Mouse (Mus musculus) thymus, adult 2 months (tissue): ENCODE data around the gene Bloc1s1.

Source experiments
- CTCF ChIP-seq: fragments of 200-500 bp; IDR thresholded peaks from 2 replicates; pipeline ENCODE4 v1.5.1; 2012; ENCODE audit warnings: mild to moderate bottlenecking, control low read depth, low read length, moderate library complexity, borderline replicate concordance; ENCODE audit not compliant: control insufficient read depth, poor library complexity, insufficient read depth; ENCODE audit errors: extremely low read depth
- POLR2A ChIP-seq: fragments of 200-500 bp; IDR thresholded peaks from 2 replicates; pipeline ENCODE4 v1.6.1; 2012; ENCODE audit warnings: mild to moderate bottlenecking, low read length, control low read depth, moderate library complexity; ENCODE audit not compliant: control insufficient read depth, poor library complexity, insufficient read depth; ENCODE audit errors: extremely low read depth

DNA sequence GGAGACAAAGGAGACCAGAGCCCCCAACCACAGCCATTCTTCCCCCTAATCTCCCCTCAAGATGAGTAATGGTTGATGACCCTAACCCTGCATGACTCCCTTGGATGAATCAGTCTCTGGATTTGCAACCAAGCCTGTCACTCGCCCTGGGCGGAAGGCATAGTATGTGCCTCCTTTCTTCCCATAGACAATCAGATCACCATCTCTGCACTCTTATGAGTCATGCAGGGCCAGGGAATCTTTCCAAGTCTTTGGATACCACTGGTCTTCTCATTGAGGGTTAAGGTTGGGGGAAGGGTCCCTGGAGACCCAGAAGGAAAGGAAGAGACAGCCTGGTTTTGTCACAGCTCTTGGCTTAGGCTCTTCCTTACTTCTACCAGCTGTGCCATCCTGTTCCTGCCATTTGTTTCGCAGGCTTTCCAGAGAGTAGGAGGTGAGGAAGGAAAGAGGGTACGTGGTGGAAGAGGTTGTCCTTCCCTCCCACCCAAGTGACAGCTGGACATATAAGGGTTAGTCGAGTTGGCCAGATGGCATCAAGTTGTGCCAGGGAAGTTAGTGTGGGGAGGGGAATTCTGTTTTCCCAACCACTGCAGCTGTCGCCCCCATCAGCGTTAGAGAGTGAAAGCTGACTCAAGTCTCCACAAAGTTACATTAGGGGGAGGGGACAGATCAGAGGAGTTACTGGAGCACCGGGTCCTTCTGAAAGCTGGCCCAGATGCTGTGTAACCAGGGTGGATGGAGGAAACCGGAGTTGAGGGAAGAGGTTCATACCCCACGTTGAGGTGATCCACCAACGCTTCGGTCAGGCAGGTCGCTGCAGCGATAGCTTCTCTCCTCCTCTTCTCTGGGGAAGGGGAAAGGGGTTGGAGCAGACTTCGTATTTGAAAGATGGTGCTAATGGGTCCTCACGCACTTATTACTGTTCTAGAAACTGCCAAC, 1.7 kb downstream of the Bloc1s1 start:
- no peak for TF ChIP-seq CTCF
- TF ChIP-seq POLR2A: no peak
